Mouse (Mus musculus) embryonic facial prominence, embryonic 15.5 days (tissue): ENCODE data around the gene Nav2. TPM values are rescaled to one million over a fixed set of nuclear protein-coding genes. Genes with fewer than 3 reads are reported as not detected.

Source experiments
- polyA plus RNA-seq: library from polyadenylated mRNA; unstranded; fragments of >200 nt; fragmentation: Nextera tagmentation; extraction: Ambion mirVana; gene quantifications from 2 replicates; pipeline ENCODE4 v1.2.1, GENCODE M21; 2015

The Nav2 gene
- polyA plus RNA-seq, 1 experiment from 2014 or later: 23.4 TPM

Other genes with a start within 250 kb of the Nav2 start
- gene Zdhhc13, start 119.7 kb upstream of the Nav2 start, polyA plus RNA-seq: 29.9 and 33.7 TPM in 2 replicates
- 101 and 131 TPM in 2 replicates for gene Csrp3, start 60.7 kb upstream of the Nav2 start, polyA plus RNA-seq
- 18.8 and 20.5 TPM in 2 replicates for gene E2f8, start 27.1 kb upstream of the Nav2 start, polyA plus RNA-seq